Mouse (Mus musculus) heart, postnatal 25 days (tissue): ENCODE data around the gene Shisa7. TPM values are rescaled to one million over a fixed set of nuclear protein-coding genes. Genes with fewer than 3 reads are reported as not detected.

Experiments
- DNase-seq: peaks from one replicate; pipeline ENCODE4 v3.0.0; 2022; ENCODE audit warnings: low spot score
- intact Hi-C: fragments of 180-260 bp; cut with DNase I; formaldehyde crosslinking; loops from one replicate; pipeline ENCODE4 v1.15.1; 2025
- total RNA-seq, 2 experiments: library from RNA; stranded (reverse); gene quantifications; 2 replicates each; pipeline ENCODE4 v1.2.3; 2021

Shisa7 gene
- total RNA-seq, 2 experiments from 2014 or later, result 0.08 TPM; not detected in 1

- intact Hi-C loops, result no loop called here
- DNase-seq, result no peak
Observed at GRCm38 (mm10) chr7:4776131-4776530, 68.4 kb downstream of the Shisa7 start.

Other genes with a start within 250 kb of the Shisa7 start
- gene Ptprh, start 240.7 kb downstream of the Shisa7 start, total RNA-seq, result not detected
- gene Tmem86b, start 213.3 kb downstream of the Shisa7 start, total RNA-seq, result 1 to 10 TPM; 4.9 to 6.4 TPM
- 10 to 100 TPM; 74.9 to 76.3 TPM for gene Ppp6r1, start 185.7 kb downstream of the Shisa7 start, total RNA-seq
- 10 to 100 TPM; 32.1 to 33.3 TPM for gene Hspbp1, start 159.6 kb downstream of the Shisa7 start, total RNA-seq
- gene Brsk1, start 154.1 kb downstream of the Shisa7 start, total RNA-seq, result 1 to 10 TPM; 1.1 to 1.3 TPM
- under 1 TPM; 0.22 to 0.23 TPM for gene Tmem150b, start 119.4 kb downstream of the Shisa7 start, total RNA-seq
- gene Kmt5c, start 104.6 kb downstream of the Shisa7 start, total RNA-seq, result 10 to 100 TPM; 16.4 to 20.7 TPM
- 1 to 10 TPM; 1.5 to 1.7 TPM for gene Cox6b2, start 91.6 kb downstream of the Shisa7 start, total RNA-seq
- gene Fam71e2, start 73.4 kb downstream of the Shisa7 start, total RNA-seq, result not detected
- gene Il11, start 61.8 kb downstream of the Shisa7 start, total RNA-seq, result under 1 TPM in 1 of 2 experiments, not detected in 1; 0.26 TPM
- not detected for gene Tmem190, start 61.8 kb downstream of the Shisa7 start, total RNA-seq
- gene Tmem238, start 55.0 kb downstream of the Shisa7 start, total RNA-seq, result 1 to 10 TPM; 3.5 to 4.3 TPM
- 100 to 1,000 TPM; 489 to 533 TPM for gene Rpl28, start 51.8 kb downstream of the Shisa7 start, total RNA-seq
- 10 to 100 TPM; 84.6 to 93.3 TPM for gene Ube2s, start 32.1 kb downstream of the Shisa7 start, total RNA-seq
- 1 to 10 TPM; 3.5 to 5.3 TPM for gene Isoc2b, start 25.6 kb upstream of the Shisa7 start, total RNA-seq
- 10 to 100 TPM; 40.5 to 44.4 TPM for gene Isoc2a, start 32.5 kb upstream of the Shisa7 start, total RNA-seq
- gene Gm36210, start 61.8 kb upstream of the Shisa7 start, total RNA-seq, result not detected
- gene Zfp628, start 70.5 kb upstream of the Shisa7 start, total RNA-seq, result 1 to 10 TPM; 7.9 to 8.1 TPM
- 1 to 10 TPM; 3.8 to 5.4 TPM for gene Nat14, start 77.3 kb upstream of the Shisa7 start, total RNA-seq
- 1 to 10 TPM; 3.8 to 4.3 TPM for gene Ssc5d, start 81.1 kb upstream of the Shisa7 start, total RNA-seq
- 10 to 100 TPM; 22.4 to 28.7 TPM for gene Sbk2, start 119.7 kb upstream of the Shisa7 start, total RNA-seq
- 10 to 100 TPM; 46.1 to 48.7 TPM for gene Sbk3, start 126.5 kb upstream of the Shisa7 start, total RNA-seq
- 10 to 100 TPM; 14.9 to 18.0 TPM for gene Zfp579, start 151.5 kb upstream of the Shisa7 start, total RNA-seq
- 1 to 10 TPM; 8.7 to 9.0 TPM for gene Zfp524, start 169.7 kb upstream of the Shisa7 start, total RNA-seq
- gene Fiz1, start 170.0 kb upstream of the Shisa7 start, total RNA-seq, result 10 to 100 TPM; 13.6 to 24.2 TPM
- gene Gm44973, start 170.8 kb upstream of the Shisa7 start, total RNA-seq, result not detected
- gene Zfp865, start 175.7 kb upstream of the Shisa7 start, total RNA-seq, result 10 to 100 TPM; 12.8 to 15.4 TPM
- gene Ccdc106, start 175.9 kb upstream of the Shisa7 start, total RNA-seq, result under 1 TPM; 0.28 to 0.31 TPM
- gene 4632433K11Rik, start 189.4 kb upstream of the Shisa7 start, total RNA-seq, result not detected
- 1 to 10 TPM; 5.3 to 6.1 TPM for gene Zfp784, start 193.8 kb upstream of the Shisa7 start, total RNA-seq
- 1 to 10 TPM; 5.6 to 5.8 TPM for gene Zfp580, start 206.8 kb upstream of the Shisa7 start, total RNA-seq
- 10 to 100 TPM; 66.9 to 71.1 TPM for gene U2af2, start 217.4 kb upstream of the Shisa7 start, total RNA-seq
- 100 to 1,000 TPM; 178 to 187 TPM for gene Epn1, start 235.5 kb upstream of the Shisa7 start, total RNA-seq